Mouse (Mus musculus) small intestine, adult 2 months (tissue): ENCODE results near the gene Mtch1. TPM values are rescaled to one million over a fixed set of nuclear protein-coding genes. Genes with fewer than 3 reads are reported as not detected.
"Not testable (repeated sequence)": the region's sequence is repeated elsewhere in the genome, so short reads cannot be mapped to it uniquely, and the experiment has no call there.

ENCODE experiments used
- H3K27ac ChIP-seq: fragments of 200-500 bp; 2 replicates; pipeline ENCODE4 v1.5.1; 2012; ENCODE audit warnings: low read depth, low read length, control low read depth, inconsistent platforms; ENCODE audit not compliant: insufficient read depth
- H3K27me3 ChIP-seq: fragments of 200-500 bp; 2 replicates; pipeline ENCODE4 v1.6.1; 2012; ENCODE audit warnings: mild to moderate bottlenecking, moderate library complexity, low read length, inconsistent platforms; ENCODE audit not compliant: control insufficient read depth, insufficient read depth
- H3K36me3 ChIP-seq: fragments of 200-500 bp; 2 replicates; pipeline ENCODE4 v1.6.1; 2012; ENCODE audit warnings: mild to moderate bottlenecking, low read length, control low read depth, inconsistent platforms; ENCODE audit not compliant: control insufficient read depth, insufficient read depth
- H3K4me1 ChIP-seq: fragments of 200-500 bp; 2 replicates; pipeline ENCODE4 v1.6.1; 2012; ENCODE audit warnings: low read length, inconsistent platforms, mixed read lengths; ENCODE audit not compliant: control insufficient read depth, insufficient read depth, insufficient read length
- H3K4me3 ChIP-seq: fragments of 200-500 bp; 2 replicates; pipeline ENCODE4 v1.5.1; 2012; ENCODE audit warnings: low read depth, mild to moderate bottlenecking, control low read depth, inconsistent platforms, low read length, moderate library complexity
- CTCF ChIP-seq: fragments of 200-500 bp; IDR thresholded peaks from 2 replicates; pipeline ENCODE4 v1.5.1; 2012; ENCODE audit warnings: low read depth, mild to moderate bottlenecking, control low read depth, inconsistent platforms, low read length, moderate library complexity, mixed read lengths; ENCODE audit not compliant: insufficient replicate concordance, insufficient read length; ENCODE audit errors: extremely low read depth
- POLR2A ChIP-seq: fragments of 200-500 bp; IDR thresholded peaks from 2 replicates; pipeline ENCODE4 v1.6.1; 2012; ENCODE audit warnings: low read depth, mild to moderate bottlenecking, control low read depth, inconsistent platforms, low read length, moderate library complexity
- WGBS: fragments of 180-500 bp; shearing (Covaris S2); methylation state at CpG from one replicate; pipeline ENCODE4 v1.1.7; 2018; 5-methylcytosine and 5-hydroxymethylcytosine counted together
- polyA plus RNA-seq: library from polyadenylated mRNA; depleted of rRNA; stranded (reverse); fragments of >200 nt; gene quantifications from 2 replicates; pipeline ENCODE4 v1.2.3, GENCODE M21; 2012

The Mtch1 gene
- polyA plus RNA-seq, 1 experiment, result 260 TPM

DNA sequence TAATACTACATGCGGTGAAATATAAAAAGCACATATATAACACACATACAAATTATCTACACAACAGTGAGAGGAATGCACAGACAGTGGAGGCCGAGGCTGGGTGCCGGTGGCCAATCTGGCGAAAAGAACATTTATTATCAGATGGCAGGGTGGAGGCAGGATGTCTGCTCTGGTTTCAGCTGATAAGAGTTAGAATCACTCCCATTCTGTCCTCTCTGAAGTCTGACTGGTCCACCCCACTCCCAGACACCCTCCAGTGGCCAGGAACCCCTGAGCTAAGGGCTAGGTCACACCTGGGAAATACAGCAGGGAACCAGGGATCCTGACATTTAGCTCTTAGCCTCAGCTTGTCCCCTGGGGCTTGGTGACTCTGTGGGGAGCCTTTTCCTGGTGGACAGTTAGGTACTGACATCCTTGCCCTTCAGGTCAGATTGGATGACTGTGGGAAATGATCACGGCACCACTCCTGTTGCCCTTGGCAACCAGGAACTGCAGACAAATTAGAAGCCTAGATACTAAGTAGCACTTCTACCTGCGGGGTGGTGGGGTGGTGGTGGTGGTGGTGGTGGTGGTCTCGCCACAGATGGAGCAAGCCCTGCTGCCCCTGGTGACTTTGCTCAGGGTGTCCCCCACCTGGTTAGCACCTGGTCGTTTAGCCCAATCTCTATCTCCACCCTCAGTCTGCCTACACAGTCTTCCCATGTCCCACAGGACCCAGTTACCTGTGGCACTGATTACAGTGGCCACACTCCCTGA, 27.7 kb downstream of the Mtch1 start:
- H3K27ac ChIP-seq, result no peak overlapping the region
- WGBS, result 45% methylated on average over 8 of the region's 8 CpGs
- peaks cover 5% of the 10 kb centered on the region for H3K4me1 ChIP-seq
- TF ChIP-seq POLR2A (no peak), CTCF (no peak)
- no peak overlapping the region for H3K4me3 ChIP-seq
- H3K36me3 ChIP-seq, result no peaks in the 10 kb centered on the region
- H3K27me3 ChIP-seq, result no peaks in the 10 kb centered on the region

GRCm38 (mm10) chr17:29319476-29319875, 28.3 kb downstream of the Mtch1 start:
- Histone ChIP-seq H3K27ac (no peak overlapping the region), H3K36me3 (no peaks in the 10 kb centered on the region), H3K27me3 (no peaks in the 10 kb centered on the region), H3K4me1 (peaks cover 5% of the 10 kb centered on the region), H3K4me3 (no peak overlapping the region)
- WGBS, result 87% methylated on average over 7 of the region's 7 CpGs
- TF ChIP-seq CTCF, result no peak
- TF ChIP-seq POLR2A, result no peak

- Histone ChIP-seq H3K4me1 (peaks cover 5% of the 10 kb centered on the region), H3K4me3 (no peak overlapping the region), H3K27me3 (no peaks in the 10 kb centered on the region), H3K36me3 (no peaks in the 10 kb centered on the region), H3K27ac (no peak overlapping the region)
- WGBS, result 58% methylated on average over 6 of the region's 6 CpGs
- TF ChIP-seq POLR2A, result no peak
- TF ChIP-seq CTCF, result no peak
These were observed 28.9 kb downstream of the Mtch1 start for GRCm38 (mm10) chr17:29318731-29319250.

- not testable (repeated sequence) for H3K36me3 ChIP-seq, H3K4me1 ChIP-seq, H3K27ac ChIP-seq, H3K4me3 ChIP-seq, H3K27me3 ChIP-seq
- WGBS, result 92% methylated on average over 3 of the region's 3 CpGs
These were observed 30.4 kb downstream of the Mtch1 start, which contains the start of gene Pi16 for GRCm38 (mm10) chr17:29317380-29317779. Pi16 (plus strand) TSS chr17:29317680.

- Histone ChIP-seq H3K36me3 (no peaks in the 10 kb centered on the region), H3K4me3 (no peak overlapping the region), H3K4me1 (no peaks in the 10 kb centered on the region), H3K27ac (no peak overlapping the region), H3K27me3 (no peaks in the 10 kb centered on the region)
- WGBS, result 79% methylated on average over 3 of the region's 3 CpGs
- TF ChIP-seq POLR2A, result no peak
- no peak for TF ChIP-seq CTCF
These were observed 30.8 kb downstream of the Mtch1 start for GRCm38 (mm10) chr17:29316891-29317290.

DNA sequence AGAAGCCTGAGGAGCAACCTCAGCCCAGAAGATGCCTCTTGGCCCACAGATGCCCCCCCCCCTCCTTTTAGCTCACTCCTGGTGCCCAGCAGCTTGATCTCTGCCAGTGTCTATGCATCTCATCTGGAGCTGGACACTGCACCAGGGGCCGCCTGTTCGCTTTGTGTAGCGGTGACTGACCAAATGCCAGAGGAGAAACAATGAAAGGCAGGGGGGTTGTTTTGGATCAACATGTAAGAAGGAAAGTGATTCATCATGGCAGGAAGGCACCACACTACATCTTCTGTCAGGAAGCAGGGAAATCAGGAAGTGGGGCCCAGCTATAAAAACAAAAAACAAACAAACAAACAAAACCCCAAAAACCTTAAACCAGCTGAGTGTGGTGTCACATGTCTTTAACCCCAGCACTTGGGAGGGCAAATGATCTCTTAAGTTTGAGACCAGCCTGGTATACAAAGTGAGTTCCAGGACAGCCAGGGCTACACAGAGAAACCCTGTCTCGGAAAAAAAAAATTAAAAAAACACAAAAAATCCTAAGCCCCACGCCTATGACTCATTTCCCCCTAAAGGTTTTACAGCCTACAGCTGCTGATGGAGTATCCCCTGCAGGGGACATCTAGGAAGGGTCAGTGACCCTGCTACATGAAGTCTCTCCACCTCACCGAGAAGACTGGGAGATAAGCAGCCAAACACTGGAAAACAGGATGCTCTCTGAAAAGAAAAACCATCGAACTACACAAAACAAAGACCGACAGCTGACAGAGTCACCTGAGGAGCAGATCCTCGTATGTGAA, 31.9 kb downstream of the Mtch1 start:
- no peak overlapping the region for H3K27ac ChIP-seq
- TF ChIP-seq POLR2A (no peak), CTCF (no peak)

GRCm38 (mm10) chr17:29313300-29313699, 34.4 kb downstream of the Mtch1 start:
- Histone ChIP-seq H3K36me3 (no peaks in the 10 kb centered on the region), H3K4me3 (no peak overlapping the region), H3K27ac (no peak overlapping the region), H3K4me1 (no peaks in the 10 kb centered on the region), H3K27me3 (no peaks in the 10 kb centered on the region)
- no peak for TF ChIP-seq POLR2A
- TF ChIP-seq CTCF, result peak; percentile 47; the same call in 1 of the 2 replicates

More for the DNA sequence above, 31.9 kb downstream of the Mtch1 start:
- no peaks in the 10 kb centered on the region for H3K36me3 ChIP-seq
- no peaks in the 10 kb centered on the region for H3K27me3 ChIP-seq
- no peak overlapping the region for H3K4me3 ChIP-seq
- no peaks in the 10 kb centered on the region for H3K4me1 ChIP-seq
- 60% methylated on average over 9 of the region's 9 CpGs for WGBS
